Mouse (Mus musculus): ENCODE results near the gene Srgap3. TPM values are rescaled to one million over a fixed set of nuclear protein-coding genes. Genes with fewer than 3 reads are reported as not detected.

Gene Srgap3
- polyA plus RNA-seq, 1 experiment: 4.6 TPM

- Histone ChIP-seq H3K4me3 (ENCODE audit: insufficient read depth, poor library complexity, severe bottlenecking) (no peak overlapping the region), H3K79me3 (ENCODE audit: low read depth) (no peaks in the 10 kb centered on the region), H3K27me3 (ENCODE audit: control insufficient read depth, insufficient read depth, insufficient read length) (no peaks in the 10 kb centered on the region), H3K36me3 (ENCODE audit: control insufficient read depth, insufficient read depth) (no peaks in the 10 kb centered on the region), H3K79me2 (ENCODE audit: control insufficient read depth, insufficient read depth) (no peaks in the 10 kb centered on the region), H3ac (ENCODE audit: control insufficient read depth, insufficient read length, low read depth) (no peak overlapping the region)
- TF ChIP-seq MYOD1 (IDR thresholded peaks at IDR 0.05; ENCODE audit: control insufficient read depth, insufficient read length, low read depth) (no peak), MYOG (IDR thresholded peaks at IDR 0.05; ENCODE audit: control insufficient read depth, extremely low read depth, insufficient read length) (no peak), FOSL1 (IDR thresholded peaks at IDR 0.05; ENCODE audit: insufficient read depth, low read length, poor library complexity, severe bottlenecking) (no peak), CEBPB (IDR thresholded peaks at IDR 0.05; ENCODE audit: low read depth) (no peak), MAX (IDR thresholded peaks at IDR 0.05) (no peak), USF1 (IDR thresholded peaks at IDR 0.05; ENCODE audit: low read depth) (no peak), CTCF (IDR thresholded peaks at IDR 0.05; ENCODE audit: control insufficient read depth, insufficient read depth, insufficient read length) (no peak)
These were observed 67.0 kb downstream of the Srgap3 start for GRCm38 (mm10) chr6:112880048-112880534.

- no peak overlapping the region for H3ac ChIP-seq (ENCODE audit: control insufficient read depth, insufficient read length, low read depth)
These were observed 67.9 kb downstream of the Srgap3 start for GRCm38 (mm10) chr6:112879154-112879553.

GRCm38 (mm10) chr6:112873089-112873835, 73.8 kb downstream of the Srgap3 start:
- no peak for TF ChIP-seq MYOG (IDR thresholded peaks at IDR 0.05; ENCODE audit: control insufficient read depth, extremely low read depth, insufficient read length)
- TF ChIP-seq CTCF (IDR thresholded peaks at IDR 0.05; ENCODE audit: control insufficient read depth, insufficient read depth, insufficient read length): no peak
- no peak for TF ChIP-seq FOSL1 (IDR thresholded peaks at IDR 0.05; ENCODE audit: insufficient read depth, low read length, poor library complexity, severe bottlenecking)
- no peak for TF ChIP-seq USF1 (IDR thresholded peaks at IDR 0.05; ENCODE audit: low read depth)
- no peak for TF ChIP-seq MAX (IDR thresholded peaks at IDR 0.05)
- no peak for TF ChIP-seq CEBPB (IDR thresholded peaks at IDR 0.05; ENCODE audit: low read depth)
- TF ChIP-seq MYOD1 (IDR thresholded peaks at IDR 0.05; ENCODE audit: control insufficient read depth, insufficient read length, low read depth): no peak
- Histone ChIP-seq H3K4me3 (ENCODE audit: insufficient read depth, poor library complexity, severe bottlenecking) (no peak overlapping the region), H3K79me3 (ENCODE audit: low read depth) (no peaks in the 10 kb centered on the region), H3K79me2 (ENCODE audit: control insufficient read depth, insufficient read depth) (no peaks in the 10 kb centered on the region), H3K27me3 (ENCODE audit: control insufficient read depth, insufficient read depth, insufficient read length) (no peaks in the 10 kb centered on the region), H3K36me3 (ENCODE audit: control insufficient read depth, insufficient read depth) (no peaks in the 10 kb centered on the region), H3ac (ENCODE audit: control insufficient read depth, insufficient read length, low read depth) (no peak overlapping the region)

More at GRCm38 (mm10) chr6:112879154-112879553, 67.9 kb downstream of the Srgap3 start:
- Histone ChIP-seq H3K4me3 (ENCODE audit: insufficient read depth, poor library complexity, severe bottlenecking) (no peak overlapping the region), H3K79me3 (ENCODE audit: low read depth) (no peaks in the 10 kb centered on the region), H3K79me2 (ENCODE audit: control insufficient read depth, insufficient read depth) (no peaks in the 10 kb centered on the region), H3K27me3 (ENCODE audit: control insufficient read depth, insufficient read depth, insufficient read length) (no peaks in the 10 kb centered on the region), H3K36me3 (ENCODE audit: control insufficient read depth, insufficient read depth) (no peaks in the 10 kb centered on the region)
- no peak for TF ChIP-seq CEBPB (IDR thresholded peaks at IDR 0.05; ENCODE audit: low read depth)
- TF ChIP-seq MAX (IDR thresholded peaks at IDR 0.05): no peak
- no peak for TF ChIP-seq MYOD1 (IDR thresholded peaks at IDR 0.05; ENCODE audit: control insufficient read depth, insufficient read length, low read depth)
- no peak for TF ChIP-seq MYOG (IDR thresholded peaks at IDR 0.05; ENCODE audit: control insufficient read depth, extremely low read depth, insufficient read length)
- TF ChIP-seq USF1 (IDR thresholded peaks at IDR 0.05; ENCODE audit: low read depth): no peak
- no peak for TF ChIP-seq FOSL1 (IDR thresholded peaks at IDR 0.05; ENCODE audit: insufficient read depth, low read length, poor library complexity, severe bottlenecking)
- TF ChIP-seq CTCF (IDR thresholded peaks at IDR 0.05; ENCODE audit: control insufficient read depth, insufficient read depth, insufficient read length): no peak

- no peak overlapping the region for H3ac ChIP-seq (ENCODE audit: control insufficient read depth, insufficient read length, low read depth)
- H3K4me3 ChIP-seq (ENCODE audit: insufficient read depth, poor library complexity, severe bottlenecking): no peak overlapping the region
- H3K79me2 ChIP-seq (ENCODE audit: control insufficient read depth, insufficient read depth): no peaks in the 10 kb centered on the region
- H3K79me3 ChIP-seq (ENCODE audit: low read depth): no peaks in the 10 kb centered on the region
- no peaks in the 10 kb centered on the region for H3K36me3 ChIP-seq (ENCODE audit: control insufficient read depth, insufficient read depth)
- H3K27me3 ChIP-seq (ENCODE audit: control insufficient read depth, insufficient read depth, insufficient read length): no peaks in the 10 kb centered on the region
- TF ChIP-seq USF1 (IDR thresholded peaks at IDR 0.05; ENCODE audit: low read depth) (no peak), FOSL1 (IDR thresholded peaks at IDR 0.05; ENCODE audit: insufficient read depth, low read length, poor library complexity, severe bottlenecking) (no peak), CTCF (IDR thresholded peaks at IDR 0.05; ENCODE audit: control insufficient read depth, insufficient read depth, insufficient read length) (no peak), MYOD1 (IDR thresholded peaks at IDR 0.05; ENCODE audit: control insufficient read depth, insufficient read length, low read depth) (no peak), CEBPB (IDR thresholded peaks at IDR 0.05; ENCODE audit: low read depth) (no peak), MYOG (IDR thresholded peaks at IDR 0.05; ENCODE audit: control insufficient read depth, extremely low read depth, insufficient read length) (no peak)
These were observed 75.8 kb downstream of the Srgap3 start for GRCm38 (mm10) chr6:112871241-112871780.

GRCm38 (mm10) chr6:112868197-112868957, 78.7 kb downstream of the Srgap3 start:
- Histone ChIP-seq H3K4me3 (ENCODE audit: insufficient read depth, poor library complexity, severe bottlenecking) (no peak overlapping the region), H3ac (ENCODE audit: control insufficient read depth, insufficient read length, low read depth) (no peak overlapping the region), H3K79me3 (ENCODE audit: low read depth) (no peaks in the 10 kb centered on the region), H3K79me2 (ENCODE audit: control insufficient read depth, insufficient read depth) (no peaks in the 10 kb centered on the region), H3K36me3 (ENCODE audit: control insufficient read depth, insufficient read depth) (no peaks in the 10 kb centered on the region), H3K27me3 (ENCODE audit: control insufficient read depth, insufficient read depth, insufficient read length) (no peaks in the 10 kb centered on the region)
- TF ChIP-seq CTCF (IDR thresholded peaks at IDR 0.05; ENCODE audit: control insufficient read depth, insufficient read depth, insufficient read length) (no peak), USF1 (IDR thresholded peaks at IDR 0.05; ENCODE audit: low read depth) (no peak), MAX (IDR thresholded peaks at IDR 0.05) (no peak), FOSL1 (IDR thresholded peaks at IDR 0.05; ENCODE audit: insufficient read depth, low read length, poor library complexity, severe bottlenecking) (no peak), MYOD1 (IDR thresholded peaks at IDR 0.05; ENCODE audit: control insufficient read depth, insufficient read length, low read depth) (no peak), MYOG (IDR thresholded peaks at IDR 0.05; ENCODE audit: control insufficient read depth, extremely low read depth, insufficient read length) (no peak), CEBPB (IDR thresholded peaks at IDR 0.05; ENCODE audit: low read depth) (no peak)

Measured in C2C12 (cell line).